Mouse (Mus musculus) midbrain, postnatal 0 days (tissue): ENCODE measurements around the gene Plxna4. TPM values are rescaled to one million over a fixed set of nuclear protein-coding genes. Genes with fewer than 3 reads are reported as not detected.

ENCODE experiments used
- ATAC-seq: fragments of 200-750 bp; cut with Nextera tagmentation; 2 replicates; pipeline ENCODE4 v1.8.0; 2017; ENCODE audit warnings: moderate number of reproducible peaks, mild to moderate bottlenecking, moderate TSS enrichment, moderate library complexity; ENCODE audit not compliant: low FRiP score
- DNase-seq: peaks from one replicate; pipeline ENCODE4 v3.0.0-alpha.2; 2015; ENCODE audit warnings: low spot score
- H3K27ac ChIP-seq: fragments of 300-500 bp; sonication (generic); 2 replicates; pipeline ENCODE4 v1.5.1; 2014; ENCODE audit warnings: low read depth, mild to moderate bottlenecking, low read length, mixed read lengths
- H3K27me3 ChIP-seq: fragments of 300-500 bp; sonication (generic); 2 replicates; pipeline ENCODE4 v1.6.1; 2014; ENCODE audit warnings: low read length, control low read depth, mixed read lengths; ENCODE audit not compliant: insufficient read depth
- H3K36me3 ChIP-seq: fragments of 300-500 bp; sonication (generic); 2 replicates; pipeline ENCODE4 v1.6.1; 2014; ENCODE audit warnings: low read length, control low read depth, mixed read lengths; ENCODE audit not compliant: insufficient read depth
- H3K4me1 ChIP-seq: fragments of 300-500 bp; sonication (generic); 2 replicates; pipeline ENCODE4 v1.6.1; 2014; ENCODE audit warnings: mild to moderate bottlenecking, control low read depth, antibody characterized with exemption, low read length, mixed read lengths; ENCODE audit not compliant: insufficient read depth
- H3K4me2 ChIP-seq: fragments of 300-500 bp; sonication (generic); 2 replicates; pipeline ENCODE4 v1.6.1; 2014; ENCODE audit warnings: low read depth, mild to moderate bottlenecking, low read length, mixed read lengths; ENCODE audit not compliant: poor library complexity, severe bottlenecking
- H3K4me3 ChIP-seq: fragments of 300-500 bp; sonication (generic); 2 replicates; pipeline ENCODE4 v1.5.1; 2014; ENCODE audit warnings: low read depth, mild to moderate bottlenecking, low read length, moderate library complexity
- H3K9ac ChIP-seq: fragments of 300-500 bp; sonication (generic); replicated peaks from 2 replicates; pipeline ENCODE4 v1.6.1; 2014; ENCODE audit warnings: mild to moderate bottlenecking, low read length, moderate library complexity, mixed read lengths; ENCODE audit not compliant: poor library complexity, severe bottlenecking
- H3K9me3 ChIP-seq: fragments of 300-500 bp; sonication (generic); 2 replicates; pipeline ENCODE4 v1.6.1; 2016; ENCODE audit warnings: low read length, control low read depth
- CTCF ChIP-seq: IDR thresholded peaks from 2 replicates; pipeline ENCODE4 v1.5.1; 2016; ENCODE audit warnings: antibody characterized with exemption, mild to moderate bottlenecking
- WGBS: fragments of 180-500 bp; shearing (Covaris S2); extraction: QIAGEN DNeasy Blood & Tissue Kit; methylation state at CpG from one replicate; pipeline ENCODE4 v1.1.7; 2014; 5-methylcytosine and 5-hydroxymethylcytosine counted together
- polyA plus RNA-seq: library from polyadenylated mRNA; unstranded; fragments of >200 nt; fragmentation: Nextera tagmentation; extraction: Ambion mirVana; gene quantifications from 2 replicates; pipeline ENCODE4 v1.2.1, GENCODE M21; 2015
- total RNA-seq: library from RNA; depleted of rRNA; stranded (reverse); fragments of >200 nt; gene quantifications from 2 replicates; pipeline ENCODE4 v1.2.3, GENCODE M21; 2014

Plxna4 gene
- total and polyA plus RNA-seq, 2 experiments from 2014 or later: 9.6 to 39.7 TPM

- H3K9me3 ChIP-seq: no peaks in the 10 kb centered on the region
- ATAC-seq (no peak), DNase-seq (no peak)
- H3K4me3 ChIP-seq: no peak overlapping the region
- 47% methylated on average over 1 of the region's 1 CpGs for WGBS
- no peaks in the 10 kb centered on the region for H3K4me1 ChIP-seq
- H3K27ac ChIP-seq: no peak overlapping the region
- peaks cover 11% of the 10 kb centered on the region; the same call in 1 of the 2 replicates for H3K36me3 ChIP-seq
- H3K9ac ChIP-seq: no peak overlapping the region
- H3K27me3 ChIP-seq: no peaks in the 10 kb centered on the region
- H3K4me2 ChIP-seq: no peak overlapping the region
- TF ChIP-seq CTCF: no peak
These were observed 420.3 kb downstream of the Plxna4 start for GRCm38 (mm10) chr6:32167725-32168124.

GRCm38 (mm10) chr6:32160370-32160769, 427.6 kb downstream of the Plxna4 start:
- no peak overlapping the region for H3K27ac ChIP-seq
- no peak overlapping the region for H3K4me3 ChIP-seq
- no peaks in the 10 kb centered on the region for H3K27me3 ChIP-seq
- 94% methylated on average over 2 of the region's 2 CpGs for WGBS
- no peak overlapping the region for H3K4me2 ChIP-seq
- H3K9ac ChIP-seq: no peak overlapping the region
- ATAC-seq (no peak), DNase-seq (no peak)
- H3K36me3 ChIP-seq: peaks cover 19% of the 10 kb centered on the region; the same call in 1 of the 2 replicates
- no peaks in the 10 kb centered on the region for H3K9me3 ChIP-seq
- H3K4me1 ChIP-seq: no peaks in the 10 kb centered on the region
- no peak for TF ChIP-seq CTCF

GRCm38 (mm10) chr6:32159931-32160330, 428.1 kb downstream of the Plxna4 start:
- no peak overlapping the region for H3K4me3 ChIP-seq
- H3K27ac ChIP-seq: no peak overlapping the region
- no peak; the same call in 1 of the 2 replicates for TF ChIP-seq CTCF
- ATAC-seq (no peak), DNase-seq (no peak)
- H3K4me1 ChIP-seq: no peaks in the 10 kb centered on the region
- H3K9me3 ChIP-seq: no peaks in the 10 kb centered on the region
- H3K36me3 ChIP-seq: peaks cover 17% of the 10 kb centered on the region; the same call in 1 of the 2 replicates
- H3K9ac ChIP-seq: no peak overlapping the region
- no peak overlapping the region for H3K4me2 ChIP-seq
- 70% methylated on average over 4 of the region's 4 CpGs for WGBS
- no peaks in the 10 kb centered on the region for H3K27me3 ChIP-seq

GRCm38 (mm10) chr6:32158347-32158746, 429.6 kb downstream of the Plxna4 start:
- Histone ChIP-seq H3K36me3 (peaks cover 17% of the 10 kb centered on the region; the same call in 1 of the 2 replicates), H3K27me3 (no peaks in the 10 kb centered on the region)

GRCm38 (mm10) chr6:32153170-32153569, 434.8 kb downstream of the Plxna4 start:
- 86% methylated on average over 4 of the region's 4 CpGs for WGBS
- ATAC-seq (no peak), DNase-seq (peak; percentile 14)
- no peak overlapping the region for H3K9ac ChIP-seq
- H3K9me3 ChIP-seq: no peaks in the 10 kb centered on the region
- H3K27me3 ChIP-seq: no peaks in the 10 kb centered on the region
- H3K4me1 ChIP-seq: no peaks in the 10 kb centered on the region
- peaks cover 24% of the 10 kb centered on the region for H3K36me3 ChIP-seq
- no peak overlapping the region for H3K27ac ChIP-seq
- H3K4me2 ChIP-seq: no peak overlapping the region
- no peak overlapping the region for H3K4me3 ChIP-seq
- no peak for TF ChIP-seq CTCF

More at GRCm38 (mm10) chr6:32158347-32158746, 429.6 kb downstream of the Plxna4 start:
- Histone ChIP-seq H3K9ac (no peak overlapping the region), H3K27ac (no peak overlapping the region), H3K4me3 (no peak overlapping the region), H3K4me2 (no peak overlapping the region), H3K9me3 (no peaks in the 10 kb centered on the region), H3K4me1 (no peaks in the 10 kb centered on the region)
- WGBS: 91% methylated on average over 1 of the region's 1 CpGs
- no peak for ATAC-seq
- no peak for TF ChIP-seq CTCF
- no peak for DNase-seq

- H3K4me1 ChIP-seq: no peaks in the 10 kb centered on the region
- H3K9ac ChIP-seq: no peak overlapping the region
These were observed 437.2 kb downstream of the Plxna4 start for GRCm38 (mm10) chr6:32150836-32151235.

More at GRCm38 (mm10) chr6:32150836-32151235, 437.2 kb downstream of the Plxna4 start:
- H3K27ac ChIP-seq: no peak overlapping the region
- no peak for ATAC-seq
- 89% methylated on average over 4 of the region's 4 CpGs for WGBS
- no peaks in the 10 kb centered on the region for H3K9me3 ChIP-seq
- no peak for TF ChIP-seq CTCF
- H3K36me3 ChIP-seq: peaks cover 12% of the 10 kb centered on the region
- no peak for DNase-seq
- H3K4me2 ChIP-seq: no peak overlapping the region
- no peak overlapping the region for H3K4me3 ChIP-seq
- H3K27me3 ChIP-seq: no peaks in the 10 kb centered on the region
